Mouse (Mus musculus) midbrain, embryonic 15.5 days (tissue): ENCODE measurements around the gene Fbxw11. TPM values are rescaled to one million over a fixed set of nuclear protein-coding genes. Genes with fewer than 3 reads are reported as not detected.
A peak's percentile ranks its signal among the peaks of the same experiment; 100 is the strongest.
"Not testable (repeated sequence)": the region's sequence is repeated elsewhere in the genome, so short reads cannot be mapped to it uniquely, and the experiment has no call there.

Experiments used
- ATAC-seq: fragments of 200-750 bp; cut with Nextera tagmentation; replicated peaks from 2 replicates; pipeline ENCODE4 v1.8.0; 2017; ENCODE audit warnings: moderate TSS enrichment
- H3K27ac ChIP-seq: fragments of 300-500 bp; sonication (generic); 2 replicates; pipeline ENCODE4 v1.5.1; 2015; ENCODE audit warnings: mild to moderate bottlenecking, inconsistent platforms
- H3K27me3 ChIP-seq: fragments of 300-500 bp; sonication (generic); replicated peaks from 2 replicates; pipeline ENCODE4 v1.6.1; 2015; ENCODE audit warnings: inconsistent platforms
- H3K36me3 ChIP-seq: fragments of 300-500 bp; sonication (generic); replicated peaks from 2 replicates; pipeline ENCODE4 v1.6.1; 2015; ENCODE audit warnings: inconsistent platforms
- H3K4me1 ChIP-seq: fragments of 300-500 bp; sonication (generic); 2 replicates; pipeline ENCODE4 v1.6.1; 2015; ENCODE audit warnings: inconsistent platforms
- H3K4me2 ChIP-seq: fragments of 300-500 bp; sonication (generic); 2 replicates; pipeline ENCODE4 v1.6.1; 2015; ENCODE audit warnings: inconsistent platforms, mild to moderate bottlenecking, moderate library complexity
- H3K4me3 ChIP-seq: fragments of 300-500 bp; sonication (generic); 2 replicates; pipeline ENCODE4 v1.5.1; 2015; ENCODE audit warnings: mild to moderate bottlenecking, inconsistent platforms
- H3K9ac ChIP-seq: fragments of 300-500 bp; sonication (generic); 2 replicates; pipeline ENCODE4 v1.6.1; 2015; ENCODE audit warnings: mild to moderate bottlenecking, inconsistent platforms
- H3K9me3 ChIP-seq: fragments of 300-500 bp; sonication (generic); 2 replicates; pipeline ENCODE4 v1.6.1; 2016; ENCODE audit warnings: inconsistent platforms
- WGBS: fragments of 180-500 bp; shearing (Covaris S2); methylation state at CpG from one replicate; pipeline ENCODE4 v1.1.7; 2015; ENCODE audit warnings: mixed read lengths; 5-methylcytosine and 5-hydroxymethylcytosine counted together
- polyA plus RNA-seq: library from polyadenylated mRNA; unstranded; fragments of >200 nt; fragmentation: Nextera tagmentation; extraction: Ambion mirVana; gene quantifications from 2 replicates; pipeline ENCODE4 v1.2.1, GENCODE M21; 2015

Fbxw11 gene
- polyA plus RNA-seq, 1 experiment from 2014 or later = 126 TPM

DNA sequence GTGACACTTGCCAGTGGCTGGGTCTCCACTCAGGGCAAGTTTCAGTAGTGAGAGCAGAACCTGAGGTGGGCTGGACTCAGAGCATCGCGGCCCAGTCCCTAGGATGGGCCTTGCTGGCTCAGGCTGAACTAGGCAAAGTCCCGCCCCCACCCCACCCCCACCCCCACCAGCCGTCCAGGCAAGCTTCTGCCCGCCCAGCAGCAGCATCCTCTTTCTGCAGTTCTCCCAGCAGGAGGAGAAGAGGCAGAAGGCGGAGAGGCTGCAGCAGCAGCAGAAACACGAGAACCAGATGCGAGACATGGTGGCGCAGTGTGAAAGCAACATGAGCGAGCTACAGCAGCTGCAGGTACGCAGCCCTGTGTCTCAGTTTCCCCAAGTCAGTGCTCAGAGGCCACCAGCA, 27.0 kb upstream of the Fbxw11 start:
- Histone ChIP-seq H3K4me2 (no peak overlapping the region), H3K4me3 (no peak overlapping the region), H3K9ac (no peak overlapping the region), H3K36me3 (no peaks in the 10 kb centered on the region), H3K9me3 (no peaks in the 10 kb centered on the region), H3K4me1 (peaks cover 10% of the 10 kb centered on the region), H3K27ac (no peak overlapping the region), H3K27me3 (no peaks in the 10 kb centered on the region)
- no peak for ATAC-seq
- WGBS = 15% methylated on average over 11 of the region's 11 CpGs

DNA sequence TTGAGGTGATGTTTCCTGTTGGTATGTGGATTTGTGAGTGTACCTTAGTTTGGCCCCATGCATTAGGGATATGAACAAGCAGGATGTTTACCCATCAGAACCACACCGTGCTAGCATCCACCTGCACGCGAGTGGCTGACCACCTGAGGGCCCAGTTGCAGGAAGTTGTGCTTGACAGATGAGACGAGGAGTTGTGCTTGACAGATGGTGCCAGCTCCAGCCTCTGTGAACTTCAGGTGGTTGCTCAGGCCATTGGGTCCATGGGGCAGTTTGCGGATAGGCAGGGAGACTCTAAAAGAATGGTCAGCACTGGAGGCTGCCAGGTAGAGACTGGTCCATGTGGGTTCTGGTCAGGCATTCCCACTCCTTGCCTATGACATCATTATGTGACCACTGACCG, 26.4 kb upstream of the Fbxw11 start:
- 75% methylated on average over 6 of the region's 6 CpGs for WGBS
- ATAC-seq = no peak
- Histone ChIP-seq H3K9me3 (no peaks in the 10 kb centered on the region), H3K9ac (no peak overlapping the region), H3K4me1 (peaks cover 10% of the 10 kb centered on the region), H3K27ac (no peak overlapping the region), H3K4me2 (no peak overlapping the region), H3K36me3 (no peaks in the 10 kb centered on the region), H3K4me3 (no peak overlapping the region), H3K27me3 (no peaks in the 10 kb centered on the region)

DNA sequence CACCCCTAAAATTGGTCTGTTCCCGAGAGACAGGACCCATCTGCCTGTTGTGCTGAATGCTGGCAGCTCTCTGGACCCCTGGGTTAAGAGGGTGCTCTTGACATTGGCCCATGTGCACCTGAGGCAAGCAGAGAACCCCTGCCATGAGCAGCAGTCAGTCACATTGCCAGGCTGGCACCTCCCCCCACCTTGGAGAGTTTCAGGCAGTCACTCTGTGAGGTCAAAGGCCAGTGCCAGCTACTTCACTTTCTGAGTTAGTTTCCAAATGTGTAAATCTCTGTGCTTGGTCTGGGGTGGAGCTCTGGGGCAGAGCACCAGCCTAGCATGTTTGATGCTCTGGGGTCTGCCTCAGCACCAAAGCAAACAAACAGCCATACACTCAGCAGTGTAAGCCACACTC, 24.5 kb upstream of the Fbxw11 start:
- 78% methylated on average over 1 of the region's 1 CpGs for whole genome bisulfite sequencing
- no peak for ATAC-seq
- H3K27ac ChIP-seq = no peak overlapping the region
- no peaks in the 10 kb centered on the region for H3K9me3 ChIP-seq
- no peak overlapping the region for H3K4me3 ChIP-seq
- no peaks in the 10 kb centered on the region for H3K36me3 ChIP-seq
- H3K27me3 ChIP-seq = no peaks in the 10 kb centered on the region
- no peak overlapping the region for H3K4me2 ChIP-seq
- H3K9ac ChIP-seq = no peak overlapping the region
- H3K4me1 ChIP-seq = peaks cover 10% of the 10 kb centered on the region

DNA sequence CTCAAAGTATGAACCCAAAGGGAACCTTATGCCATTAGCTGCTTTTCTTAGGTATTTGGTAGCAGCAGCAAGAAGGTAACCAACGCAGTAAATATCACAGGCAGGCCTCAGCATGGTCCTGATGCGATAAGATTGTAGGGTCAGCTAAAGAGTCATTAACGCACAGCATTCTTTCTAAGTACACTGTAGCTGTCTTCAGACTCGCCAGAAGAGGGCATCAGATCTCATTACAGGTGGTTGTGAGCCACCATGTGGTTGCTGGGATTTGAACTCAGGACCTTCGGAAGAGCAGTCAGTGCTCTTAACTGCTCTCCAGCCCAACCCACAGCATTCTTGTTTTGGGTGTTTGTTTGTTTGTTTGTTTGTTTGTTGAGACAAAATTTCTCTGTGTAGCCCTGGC, 23.9 kb upstream of the Fbxw11 start:
- H3K4me2 ChIP-seq, H3K9me3 ChIP-seq, H3K4me3 ChIP-seq, H3K27me3 ChIP-seq, H3K36me3 ChIP-seq, H3K4me1 ChIP-seq, H3K27ac ChIP-seq, H3K9ac ChIP-seq, ATAC-seq: not testable (repeated sequence)
- 84% methylated on average over 5 of the region's 5 CpGs for WGBS

DNA sequence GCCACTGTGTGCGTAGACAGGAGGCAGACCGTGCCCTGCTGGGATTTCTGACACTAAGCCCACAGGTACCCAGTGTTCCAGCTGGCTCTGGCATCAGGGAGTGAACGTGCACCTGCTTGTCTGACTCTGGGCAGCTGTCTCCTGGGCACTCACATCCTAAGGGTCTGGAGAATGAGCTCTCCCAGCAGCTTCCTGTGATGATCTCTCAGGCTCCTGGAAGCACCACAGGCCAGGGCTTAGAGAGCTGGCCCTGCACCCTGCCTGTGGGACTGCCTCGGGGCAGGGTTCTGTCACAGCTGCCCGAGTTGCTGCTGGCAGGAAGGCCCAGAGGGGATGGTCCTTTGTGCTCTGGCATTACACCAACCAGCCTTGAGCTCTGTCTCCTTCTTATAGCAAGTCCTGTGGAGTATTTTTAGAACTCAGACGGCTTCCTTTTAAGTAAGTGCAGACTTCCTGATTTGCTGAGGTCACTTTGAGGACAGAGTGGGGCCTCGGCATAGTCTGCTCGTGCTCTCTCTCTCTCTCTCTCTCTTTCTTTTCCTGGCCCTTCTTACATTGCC, 23.2 kb upstream of the Fbxw11 start:
- H3K4me1 ChIP-seq = peaks cover 10% of the 10 kb centered on the region
- no peak overlapping the region for H3K4me3 ChIP-seq
- H3K9ac ChIP-seq = no peak overlapping the region
- H3K36me3 ChIP-seq = no peaks in the 10 kb centered on the region
- ATAC-seq = 0 out of 2 replicates have a peak, but pooled peaks have one; percentile 41
- H3K27me3 ChIP-seq = no peaks in the 10 kb centered on the region
- no peaks in the 10 kb centered on the region for H3K9me3 ChIP-seq
- 59% methylated on average over 8 of the region's 8 CpGs for WGBS
- H3K27ac ChIP-seq = no peak overlapping the region
- no peak overlapping the region for H3K4me2 ChIP-seq

DNA sequence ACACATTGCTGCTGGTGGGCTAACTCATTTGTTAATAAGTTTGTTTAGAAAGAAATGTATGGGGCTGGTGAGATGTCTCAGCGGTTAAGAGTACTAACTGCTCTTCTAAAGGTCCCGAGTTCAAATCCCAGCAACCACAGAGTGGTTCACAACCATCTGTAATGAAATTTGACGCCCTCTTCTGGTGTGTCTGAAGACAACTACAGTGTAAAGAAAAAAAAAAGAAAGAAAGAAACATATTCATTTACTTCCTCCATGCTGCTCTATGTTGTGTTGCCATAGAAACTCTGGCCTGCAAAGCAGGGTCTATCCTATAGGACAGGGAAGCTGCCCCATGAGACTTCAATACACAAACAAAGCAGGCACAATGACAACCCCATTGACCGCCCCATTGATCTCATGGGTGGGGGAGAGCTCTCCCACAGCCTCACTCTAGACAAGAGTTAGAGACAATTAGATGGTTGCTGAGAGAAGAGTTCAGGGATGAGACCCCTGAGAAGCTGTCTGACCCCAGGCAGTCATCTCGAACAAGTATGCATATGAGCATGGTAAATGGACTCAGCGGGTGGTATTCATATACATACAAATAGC, 22.6 kb upstream of the Fbxw11 start:
- no peaks in the 10 kb centered on the region for H3K9me3 ChIP-seq
- H3K4me2 ChIP-seq = no peak overlapping the region
- no peak for ATAC-seq
- no peak overlapping the region for H3K4me3 ChIP-seq
- H3K36me3 ChIP-seq = no peaks in the 10 kb centered on the region
- no peak overlapping the region for H3K27ac ChIP-seq
- 76% methylated on average over 6 of the region's 6 CpGs for WGBS
- no peak overlapping the region for H3K9ac ChIP-seq
- H3K27me3 ChIP-seq = no peaks in the 10 kb centered on the region
- peaks cover 10% of the 10 kb centered on the region for H3K4me1 ChIP-seq

DNA sequence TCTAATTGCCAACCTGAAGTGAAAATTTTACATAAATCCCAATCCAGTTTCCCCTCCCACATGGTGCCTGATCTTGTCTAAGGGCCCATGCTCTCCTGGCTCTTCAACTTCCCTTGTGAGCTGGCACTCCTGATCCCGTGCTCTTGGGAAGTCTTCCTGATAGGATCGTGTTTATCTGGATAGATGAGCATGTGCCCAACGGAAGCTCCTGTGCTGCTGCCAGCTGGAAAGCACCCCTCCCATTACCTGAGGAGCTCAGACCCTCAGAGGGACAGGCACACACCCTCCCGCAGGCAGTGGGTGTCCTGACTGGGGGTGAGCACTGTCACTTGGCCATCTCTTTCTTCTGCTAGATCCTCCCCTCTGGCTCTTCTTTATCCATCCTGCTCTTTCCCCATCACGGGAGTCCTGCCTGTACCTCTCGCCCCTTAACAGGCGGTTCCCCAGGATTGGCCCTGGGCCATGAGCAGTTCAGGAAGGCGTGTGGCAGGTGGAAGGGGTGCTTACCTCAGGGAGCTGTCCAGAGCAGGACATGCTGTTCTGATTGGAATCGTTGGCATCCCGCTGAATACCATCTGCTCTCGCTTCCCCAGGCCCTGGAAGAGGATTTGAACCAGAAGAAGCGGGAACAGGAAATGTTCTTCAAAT, 20.6 kb upstream of the Fbxw11 start:
- no peak overlapping the region for H3K27ac ChIP-seq
- H3K9ac ChIP-seq = no peak overlapping the region
- no peak overlapping the region for H3K4me3 ChIP-seq
- H3K4me1 ChIP-seq = peaks cover 10% of the 10 kb centered on the region
- H3K27me3 ChIP-seq = no peaks in the 10 kb centered on the region
- H3K4me2 ChIP-seq = no peak overlapping the region
- no peaks in the 10 kb centered on the region for H3K9me3 ChIP-seq
- 81% methylated on average over 12 of the region's 12 CpGs for WGBS
- no peak for ATAC-seq
- H3K36me3 ChIP-seq = no peaks in the 10 kb centered on the region

DNA sequence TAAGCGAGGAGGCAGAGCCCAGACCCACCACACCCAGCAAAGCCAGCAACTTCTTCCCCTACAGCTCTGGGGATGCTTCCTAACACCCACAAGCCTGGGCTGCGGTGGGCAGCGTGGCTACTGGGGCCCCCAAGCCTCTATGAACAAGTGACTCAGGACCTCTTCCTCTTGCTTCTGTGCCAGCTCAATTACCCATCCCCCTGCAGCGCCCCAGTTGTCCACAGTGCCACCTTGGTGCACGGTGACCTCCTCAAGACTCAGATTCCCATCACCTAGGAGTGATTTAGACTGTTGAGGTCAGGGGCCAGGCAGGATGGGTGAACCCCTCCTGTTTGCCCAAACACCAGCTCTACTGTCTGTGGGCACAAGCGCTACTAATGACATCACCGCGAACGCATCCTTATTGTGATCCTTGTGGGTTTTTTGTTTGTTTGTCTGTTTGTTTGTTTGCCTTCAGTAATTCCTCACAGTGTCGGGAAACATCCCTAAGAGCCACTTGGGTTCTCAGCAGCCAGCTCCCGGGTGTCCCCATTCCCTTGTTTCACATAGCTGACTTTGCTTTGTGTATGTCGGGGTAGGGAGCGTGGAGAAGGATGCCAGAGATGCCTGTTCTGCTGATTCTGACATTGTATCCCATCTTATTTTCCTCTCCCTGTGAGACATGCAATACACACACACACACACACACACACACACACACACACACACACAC, 19.9 kb upstream of the Fbxw11 start:
- H3K9ac ChIP-seq = no peak overlapping the region
- ATAC-seq = no peak
- no peak overlapping the region for H3K27ac ChIP-seq
- H3K9me3 ChIP-seq = no peaks in the 10 kb centered on the region
- H3K36me3 ChIP-seq = no peaks in the 10 kb centered on the region
- H3K4me1 ChIP-seq = peaks cover 10% of the 10 kb centered on the region
- no peak overlapping the region for H3K4me3 ChIP-seq
- H3K4me2 ChIP-seq = no peak overlapping the region
- WGBS = 86% methylated on average over 13 of the region's 13 CpGs
- H3K27me3 ChIP-seq = no peaks in the 10 kb centered on the region

DNA sequence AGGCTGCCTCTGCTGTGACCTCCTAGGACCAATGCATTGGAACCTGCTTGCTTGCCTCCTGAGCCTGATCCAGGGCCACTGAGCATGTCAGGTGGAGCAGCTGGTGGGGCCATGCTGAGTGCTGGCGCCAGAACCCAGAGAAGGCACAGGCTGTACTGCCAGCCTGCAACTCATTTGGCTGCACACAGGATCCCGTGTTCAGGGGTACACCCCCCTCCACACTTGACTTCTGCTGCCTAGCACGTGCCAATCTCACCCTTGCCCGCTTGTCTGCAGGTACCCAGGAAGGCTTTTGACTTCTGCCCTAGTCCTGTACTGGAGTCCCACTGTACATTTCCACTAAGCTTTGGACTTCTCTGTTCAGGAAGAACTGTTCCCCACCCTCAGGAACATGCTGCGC, 19.3 kb upstream of the Fbxw11 start:
- H3K4me1 ChIP-seq = peaks cover 10% of the 10 kb centered on the region
- no peak overlapping the region for H3K27ac ChIP-seq
- no peaks in the 10 kb centered on the region for H3K27me3 ChIP-seq
- H3K4me2 ChIP-seq = no peak overlapping the region
- 72% methylated on average over 5 of the region's 5 CpGs for WGBS
- no peak for ATAC-seq
- H3K9ac ChIP-seq = no peak overlapping the region
- no peaks in the 10 kb centered on the region for H3K36me3 ChIP-seq
- no peak overlapping the region for H3K4me3 ChIP-seq
- no peaks in the 10 kb centered on the region for H3K9me3 ChIP-seq

DNA sequence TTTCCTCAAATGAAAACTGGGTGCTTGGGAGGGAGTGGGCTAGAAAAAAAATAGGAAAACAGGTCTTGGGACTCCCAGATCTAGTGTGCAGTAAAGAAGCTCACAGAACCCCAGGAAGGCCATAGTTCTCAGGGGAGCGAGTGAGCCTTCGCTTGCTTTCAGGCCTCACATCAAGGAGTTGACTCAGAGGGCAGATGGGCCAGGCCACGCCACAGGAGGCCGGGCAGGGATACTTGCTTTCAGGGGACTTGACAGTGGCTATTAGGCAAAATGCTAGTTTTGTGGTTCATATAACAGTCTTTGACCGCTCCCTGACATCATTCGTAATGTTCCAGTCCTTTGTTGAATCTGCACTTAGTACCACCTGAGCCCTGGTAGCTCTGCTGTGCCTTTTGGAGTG, 18.6 kb upstream of the Fbxw11 start:
- no peak overlapping the region for H3K4me2 ChIP-seq
- no peak for ATAC-seq
- WGBS = 78% methylated on average over 6 of the region's 6 CpGs
- peaks cover 10% of the 10 kb centered on the region for H3K4me1 ChIP-seq
- no peak overlapping the region for H3K27ac ChIP-seq
- no peaks in the 10 kb centered on the region for H3K9me3 ChIP-seq
- H3K27me3 ChIP-seq = no peaks in the 10 kb centered on the region
- H3K9ac ChIP-seq = no peak overlapping the region
- no peak overlapping the region for H3K4me3 ChIP-seq
- no peaks in the 10 kb centered on the region for H3K36me3 ChIP-seq

DNA sequence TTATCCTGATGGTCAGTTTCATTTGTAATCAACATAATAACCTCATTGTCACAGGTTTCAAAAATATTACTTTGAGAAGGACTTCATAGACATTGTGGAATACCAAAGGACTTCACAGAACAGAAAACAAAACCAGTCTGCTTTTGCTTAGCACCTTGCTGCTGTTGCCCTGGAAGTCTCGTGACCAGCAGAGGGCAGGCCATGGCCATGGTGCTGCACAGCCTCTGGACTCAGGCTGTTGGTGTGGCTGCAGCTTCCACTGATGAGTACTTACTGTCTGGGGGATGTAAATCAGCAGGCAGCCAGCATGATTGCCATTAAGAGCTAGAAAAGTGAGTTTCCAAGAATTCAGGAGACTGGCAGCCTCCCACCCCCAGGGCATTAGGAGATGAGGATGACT, 16.8 kb upstream of the Fbxw11 start:
- H3K36me3 ChIP-seq = no peaks in the 10 kb centered on the region
- H3K4me3 ChIP-seq = no peak overlapping the region
- H3K4me2 ChIP-seq = no peak overlapping the region
- no peaks in the 10 kb centered on the region for H3K4me1 ChIP-seq
- no peak overlapping the region for H3K27ac ChIP-seq
- H3K9ac ChIP-seq = no peak overlapping the region
- H3K27me3 ChIP-seq = no peaks in the 10 kb centered on the region
- WGBS = 73% methylated on average over 1 of the region's 1 CpGs
- no peak for ATAC-seq
- no peaks in the 10 kb centered on the region for H3K9me3 ChIP-seq

DNA sequence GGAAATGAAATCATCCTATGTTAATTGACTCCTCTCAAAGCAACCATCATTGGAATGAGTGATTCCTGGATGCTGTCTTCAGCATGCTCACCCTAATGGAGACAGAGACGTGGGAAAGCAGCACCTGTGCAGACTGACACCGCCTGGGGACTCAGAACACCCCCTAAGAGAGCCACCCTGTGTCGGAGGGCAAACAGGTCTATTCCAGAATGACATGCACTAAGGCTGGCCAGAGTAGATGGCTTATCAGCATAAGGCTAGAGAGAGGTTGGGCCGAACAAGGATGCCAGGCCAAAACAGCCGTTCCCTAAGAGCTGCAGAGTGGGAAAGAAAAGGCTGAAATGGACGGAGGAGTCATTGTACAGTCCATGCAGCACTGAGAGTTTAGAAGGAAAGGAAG, 16.4 kb upstream of the Fbxw11 start:
- Histone ChIP-seq H3K4me1 (no peaks in the 10 kb centered on the region), H3K27ac (no peak overlapping the region), H3K4me3 (no peak overlapping the region), H3K9me3 (no peaks in the 10 kb centered on the region), H3K36me3 (no peaks in the 10 kb centered on the region), H3K4me2 (no peak overlapping the region), H3K27me3 (no peaks in the 10 kb centered on the region), H3K9ac (no peak overlapping the region)
- ATAC-seq = no peak
- 90% methylated on average over 6 of the region's 6 CpGs for WGBS
